Mouse (Mus musculus): ENCODE measurements around the gene Tmem163.

DNA sequence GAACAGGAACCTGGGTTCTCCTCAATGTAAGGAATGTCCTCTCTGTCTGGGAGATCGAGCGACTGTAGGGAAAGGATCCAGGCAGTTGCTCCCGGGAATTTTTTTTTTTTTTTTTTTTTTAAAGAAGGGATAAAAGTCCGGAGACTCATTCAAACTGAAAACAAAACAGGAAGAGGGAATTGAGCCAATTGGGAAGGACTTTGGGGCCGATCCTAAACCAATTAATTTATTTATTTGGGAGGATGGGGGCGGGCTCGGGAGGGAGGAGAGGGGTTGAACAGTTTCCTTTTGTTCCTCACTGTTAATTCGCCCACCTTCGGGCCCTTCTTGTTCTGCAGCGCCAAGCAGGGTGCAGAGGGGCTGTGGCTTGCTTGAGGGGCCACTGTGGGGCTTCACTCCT, 196.4 kb downstream of the Tmem163 start:
- TF ChIP-seq POLR2A (IDR thresholded peaks at IDR 0.05; ENCODE audit: low read depth, low read length) (no peak), CTCF (IDR thresholded peaks at IDR 0.05; ENCODE audit: extremely low read depth, insufficient read length, insufficient replicate concordance, low read depth, low read length) (no peak)

Measured in small intestine, adult 2 months (tissue).